Mouse (Mus musculus) brain, embryonic 14.5 days (tissue): ENCODE results near the gene Mapk3.

Source experiments
- CTCF ChIP-seq: fragments of 200-500 bp; IDR thresholded peaks from 2 replicates; pipeline ENCODE4 v1.5.1; 2012; ENCODE audit warnings: inconsistent platforms, mild to moderate bottlenecking, moderate library complexity, borderline replicate concordance; ENCODE audit not compliant: insufficient read depth, insufficient read length; ENCODE audit errors: extremely low read depth
- POLR2A ChIP-seq: fragments of 200-500 bp; IDR thresholded peaks from 2 replicates; pipeline ENCODE4 v1.6.1; 2012; ENCODE audit warnings: mild to moderate bottlenecking, inconsistent platforms, borderline replicate concordance; ENCODE audit not compliant: poor library complexity, insufficient read depth, insufficient read length, severe bottlenecking; ENCODE audit errors: extremely low read depth

DNA sequence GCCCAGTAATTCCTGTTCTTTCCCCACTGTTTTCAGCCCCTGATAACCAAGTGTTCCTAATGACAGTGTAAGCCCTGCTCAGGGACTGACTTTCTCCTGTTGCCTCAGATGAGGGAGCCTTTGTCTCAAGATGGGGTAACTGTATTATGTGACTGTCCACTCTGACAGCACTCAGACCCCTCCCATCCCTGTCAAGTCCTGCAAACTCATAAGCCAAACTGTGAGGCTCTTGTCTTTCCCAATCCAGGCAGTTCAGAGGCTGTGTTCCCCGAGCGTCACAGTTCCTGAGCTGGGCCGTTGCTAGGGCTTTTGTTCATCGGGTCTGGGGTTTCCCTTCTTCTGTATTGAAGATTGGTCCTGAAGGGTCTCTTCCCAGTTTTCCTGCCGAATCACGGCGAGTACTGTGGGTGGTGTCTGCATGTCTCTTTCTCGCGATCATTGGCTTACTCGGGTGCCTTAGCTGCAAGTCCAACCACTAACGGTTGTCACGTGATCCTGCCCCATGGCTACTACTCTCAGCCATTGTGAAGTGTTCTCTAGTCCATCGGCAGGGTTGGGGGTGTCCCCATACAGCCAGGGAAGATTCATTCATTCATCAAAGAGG, 19.2 kb upstream of the Mapk3 start:
- TF ChIP-seq POLR2A = no peak
- no peak for TF ChIP-seq CTCF
